Comparison of ENCODE assay signal across 13 mouse cellular contexts in the genomic region with DNA sequence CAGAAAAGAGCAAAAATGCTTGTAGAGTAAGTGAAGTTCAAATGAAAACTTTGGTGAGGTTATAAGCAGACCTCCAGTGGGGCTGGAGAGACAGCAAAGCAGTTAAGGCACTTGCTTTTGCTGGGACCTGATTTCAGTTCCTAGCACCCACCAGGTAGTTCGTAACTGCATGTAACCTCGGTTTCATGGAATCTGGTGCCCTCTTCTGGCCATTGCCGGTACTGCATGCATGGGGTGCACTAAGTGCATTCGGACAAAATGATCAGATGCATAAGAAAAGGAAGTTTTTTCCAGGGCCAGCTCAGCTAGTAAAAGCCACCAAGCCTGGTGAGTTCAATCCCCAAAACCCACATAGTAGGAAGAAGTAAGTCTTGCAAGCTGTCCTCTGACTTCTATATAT. TPM values are rescaled to one million over a fixed set of nuclear protein-coding genes. Genes with fewer than 3 reads are reported as not detected.
DNase-seq lines count a peak whose midpoint lies in the region; ATAC-seq and TF ChIP-seq lines count a peak whose summit lies in the region.
"Had no signal": no experiment of that assay in that cellular context is flagged by ENCODE, and none has a peak within 500 bp of the region (broad histone marks: within the 10 kb centered on the region; RNA-seq: fewer than 3 reads in every experiment).

No protein-coding gene starts in this region.

- H3K4me3 ChIP-seq in kidney, postnatal 0 days (replicated peaks; ENCODE audit: low read depth, low read length) = no peak overlapping the region
- H3K4me3 ChIP-seq in thymus, adult 2 months (ENCODE audit: control insufficient read depth, insufficient read depth, low read length) = no peak overlapping the region
- H3K4me3 ChIP-seq in cortical plate, adult 2 months (ENCODE audit: insufficient read depth, low read length) = no peak overlapping the region
- H3K4me3 ChIP-seq: embryonic facial prominence, embryonic 12.5 days; heart, embryonic 15.5 days; kidney, embryonic 15.5 days; limb, embryonic 10.5 days had no signal

- no peaks in the 10 kb centered on the region for H3K4me1 ChIP-seq in kidney, postnatal 0 days (replicated peaks; ENCODE audit: insufficient read depth, low read length)
- H3K4me1 ChIP-seq in thymus, adult 2 months (replicated peaks; ENCODE audit: control insufficient read depth, insufficient read depth, low read length) = no peaks in the 10 kb centered on the region
- no peaks in the 10 kb centered on the region for H3K4me1 ChIP-seq in cortical plate, adult 2 months (ENCODE audit: control insufficient read depth, insufficient read depth, low read length)
- H3K4me1 ChIP-seq: embryonic facial prominence, embryonic 12.5 days; heart, embryonic 15.5 days had no signal

- H3K36me3 ChIP-seq in kidney, postnatal 0 days (ENCODE audit: insufficient read depth, low read length) = no peaks in the 10 kb centered on the region
- H3K36me3 ChIP-seq in thymus, adult 2 months (ENCODE audit: control insufficient read depth, insufficient read depth, low read length) = no peaks in the 10 kb centered on the region
- H3K36me3 ChIP-seq: embryonic facial prominence, embryonic 12.5 days; heart, embryonic 15.5 days; kidney, embryonic 15.5 days; limb, embryonic 10.5 days had no signal

- no peak for ATAC-seq in kidney, postnatal 0 days (replicated peaks; ENCODE audit: low FRiP score, low read depth)
- ATAC-seq in frontal cortex, adult (ENCODE audit: low TSS enrichment) = no peak

- no peak overlapping the region for H3K27ac ChIP-seq in kidney, postnatal 0 days
- H3K27ac ChIP-seq in thymus, adult 2 months (ENCODE audit: control insufficient read depth, insufficient read depth, low read length) = no peak overlapping the region
- H3K27ac ChIP-seq in cortical plate, adult 2 months (ENCODE audit: insufficient read depth, low read length) = no peak overlapping the region
- H3K27ac ChIP-seq: embryonic facial prominence, embryonic 12.5 days; heart, embryonic 15.5 days; kidney, embryonic 15.5 days; limb, embryonic 10.5 days had no signal

- no peak for TF ChIP-seq POLR2A in thymus, adult 2 months (IDR thresholded peaks at IDR 0.05; ENCODE audit: control insufficient read depth, extremely low read depth, insufficient read depth, low read length, poor library complexity)
- TF ChIP-seq POLR2A in cortical plate, adult 2 months (IDR thresholded peaks at IDR 0.05; ENCODE audit: extremely low read depth, insufficient read depth, low read length) = no peak

- no peak overlapping the region for H3K9ac ChIP-seq in kidney, postnatal 0 days (ENCODE audit: low read depth, low read length)
- H3K9ac ChIP-seq: embryonic facial prominence, embryonic 12.5 days; heart, embryonic 15.5 days; kidney, embryonic 15.5 days had no signal

- no peaks in the 10 kb centered on the region for H3K27me3 ChIP-seq in kidney, postnatal 0 days (ENCODE audit: insufficient read depth, low read length)
- no peaks in the 10 kb centered on the region for H3K27me3 ChIP-seq in thymus, adult 2 months (ENCODE audit: control insufficient read depth, insufficient read depth, low read length)
- H3K27me3 ChIP-seq: embryonic facial prominence, embryonic 12.5 days; heart, embryonic 15.5 days; kidney, embryonic 15.5 days had no signal

- no peak overlapping the region for H3K4me2 ChIP-seq in kidney, postnatal 0 days (ENCODE audit: low read length)
- H3K4me2 ChIP-seq: embryonic facial prominence, embryonic 12.5 days; heart, embryonic 15.5 days; kidney, embryonic 15.5 days had no signal

- WGBS in kidney, postnatal 0 days = 72% methylated on average over 4 of the region's 4 CpGs
- WGBS in thymus, adult 2 months = 74% methylated on average over 4 of the region's 4 CpGs

- TF ChIP-seq CTCF in kidney, postnatal 0 days (IDR thresholded peaks at IDR 0.05; ENCODE audit: low read depth) = peak; percentile 71
- peak; percentile 44; the same call in 1 of the 2 replicates for TF ChIP-seq CTCF in thymus, adult 2 months (IDR thresholded peaks at IDR 0.05; ENCODE audit: borderline replicate concordance, control insufficient read depth, extremely low read depth, insufficient read depth, low read length, poor library complexity)
- TF ChIP-seq CTCF in cortical plate, adult 2 months (IDR thresholded peaks at IDR 0.05; ENCODE audit: extremely low read depth, insufficient read depth, low read length) = peak; percentile 37

- DNase-seq in kidney, postnatal 0 days (ENCODE audit: low spot score) = no peak
- DNase-seq in kidney, adult 8-10 months = no peak
- peak; percentile 28 for DNase-seq in thymus, adult 2 months
- DNase-seq in thymus, postnatal 0 days (ENCODE audit: low spot score) = no peak
- DNase-seq in thymus, postnatal 4 days = peak; percentile 60
- no peak for DNase-seq in frontal cortex, adult 2 months (ENCODE audit: extremely low spot score in 1 of 2, low spot score in 1 of 2)
- DNase-seq: right cerebral cortex, adult 18-20 months had no signal

- H3K9me3 ChIP-seq in kidney, postnatal 0 days (replicated peaks; ENCODE audit: low read length) = no peaks in the 10 kb centered on the region
- H3K9me3 ChIP-seq: heart, embryonic 15.5 days; limb, embryonic 10.5 days had no signal

RNA-seq across cellular contexts. Expression of a gene that starts 27.3 kb away (rescaled TPM):
- 79.0 and 83.3 TPM in 2 replicates for polyA plus RNA-seq in kidney, postnatal 0 days (2015; fragmentation: Nextera tagmentation; extraction: Ambion mirVana)
- 3.6 and 4.0 TPM in 2 replicates for polyA plus RNA-seq in thymus, adult 2 months (2012; rRNA removed)
- polyA plus RNA-seq in thymus, postnatal 0 days (2015; fragmentation: Nextera tagmentation; extraction: Ambion mirVana) = 30.3 and 40.1 TPM in 2 replicates
- 11.5 and 11.8 TPM in 2 replicates for polyA plus RNA-seq in cortical plate, adult 2 months (2012; rRNA removed)
- polyA plus RNA-seq in frontal cortex, adult 2 months (2012; rRNA removed) = 10.5 and 12.4 TPM in 2 replicates

Comparison
In these comparisons a context has a peak if more than half of its experiments do, and no peak if none do; other contexts are left out.
1. DNase-seq: peak in thymus, adult 2 months (single experiment) and thymus, postnatal 4 days (single experiment); none in kidney, postnatal 0 days (single experiment), kidney, adult 8-10 months (0 of 2), thymus, postnatal 0 days (single experiment) and frontal cortex, adult 2 months (0 of 2).
2. Peak in every context shown above with its lines, with median percentiles within 50 percentile points of each other: CTCF ChIP-seq.